Mouse (Mus musculus): ENCODE measurements around the gene Clstn2. TPM values are rescaled to one million over a fixed set of nuclear protein-coding genes. Genes with fewer than 3 reads are reported as not detected.

Clstn2 gene
- polyA plus RNA-seq, 1 experiment from 2014 or later = 0.82 TPM

DNA sequence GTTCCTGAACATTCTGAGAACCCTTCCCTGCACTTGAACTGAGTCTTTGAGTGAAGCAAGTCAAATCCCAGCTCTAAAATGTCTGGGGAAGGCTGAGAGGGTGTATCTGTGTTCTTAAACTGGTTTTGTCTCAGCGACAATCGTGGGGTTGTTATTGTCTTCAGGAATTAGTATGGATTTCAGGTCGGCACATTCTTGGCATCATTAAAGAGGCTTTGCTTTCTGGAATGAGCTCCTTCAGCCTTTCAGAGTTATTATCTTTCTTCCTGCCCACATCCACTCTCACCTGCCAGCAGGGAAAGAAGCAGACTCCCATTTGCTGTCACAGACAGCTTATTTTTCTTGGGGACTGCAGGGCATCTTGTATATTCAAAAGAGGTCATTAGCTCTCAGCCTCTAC, 398.1 kb downstream of the Clstn2 start:
- H3K9me3 ChIP-seq (ENCODE audit: control insufficient read depth, low read length) = no peaks in the 10 kb centered on the region
- DNase-seq (ENCODE audit: low spot score) = no peak
- H3K36me3 ChIP-seq (ENCODE audit: control insufficient read depth, insufficient read depth, low read length) = no peaks in the 10 kb centered on the region
- H3K4me2 ChIP-seq (replicated peaks; ENCODE audit: low read depth) = no peak overlapping the region
- no peak for ATAC-seq (ENCODE audit: low FRiP score, low TSS enrichment)
- H3K9ac ChIP-seq (ENCODE audit: low read length) = no peak overlapping the region
- no peak overlapping the region for H3K27ac ChIP-seq (replicated peaks)
- H3K4me1 ChIP-seq (replicated peaks; ENCODE audit: control insufficient read depth, insufficient read depth) = no peaks in the 10 kb centered on the region
- TF ChIP-seq CTCF (IDR thresholded peaks at IDR 0.05; ENCODE audit: low read depth) (no peak), EP300 (optimal IDR thresholded peaks at IDR 0.05) (no peak)
- WGBS = 38% methylated on average over 3 of the region's 3 CpGs
- H3K27me3 ChIP-seq (ENCODE audit: control insufficient read depth, insufficient read depth, low read length) = no peaks in the 10 kb centered on the region
- no peak overlapping the region for H3K4me3 ChIP-seq (ENCODE audit: low read depth, low read length)

DNA sequence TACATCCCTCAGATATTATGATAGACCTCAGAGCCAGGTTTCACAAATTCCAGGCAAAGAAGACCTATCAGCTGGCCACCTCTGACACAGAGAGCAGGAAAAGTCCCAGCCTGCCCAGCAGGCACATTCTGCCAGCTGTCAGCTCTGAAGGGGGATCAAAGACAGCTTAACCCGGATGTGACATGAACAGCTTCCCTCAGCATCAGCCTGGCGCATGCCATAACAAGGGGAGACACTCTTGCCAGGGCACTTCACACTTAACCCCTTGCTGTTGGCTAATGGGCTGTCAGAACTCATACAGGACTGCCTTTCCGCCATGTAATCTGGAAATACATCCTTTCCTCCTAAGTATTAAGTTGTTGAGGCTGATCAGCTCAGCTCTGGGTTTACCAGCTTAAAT, 403.8 kb downstream of the Clstn2 start:
- H3K4me2 ChIP-seq (replicated peaks; ENCODE audit: low read depth) = no peak overlapping the region
- no peak overlapping the region for H3K9ac ChIP-seq (ENCODE audit: low read length)
- no peaks in the 10 kb centered on the region for H3K27me3 ChIP-seq (ENCODE audit: control insufficient read depth, insufficient read depth, low read length)
- H3K27ac ChIP-seq (replicated peaks) = no peak overlapping the region
- TF ChIP-seq CTCF (IDR thresholded peaks at IDR 0.05; ENCODE audit: low read depth) (no peak), EP300 (optimal IDR thresholded peaks at IDR 0.05) (no peak)
- ATAC-seq (ENCODE audit: low FRiP score, low TSS enrichment) (no peak), DNase-seq (ENCODE audit: low spot score) (no peak)
- no peak overlapping the region for H3K4me3 ChIP-seq (ENCODE audit: low read depth, low read length)
- H3K4me1 ChIP-seq (replicated peaks; ENCODE audit: control insufficient read depth, insufficient read depth) = no peaks in the 10 kb centered on the region
- H3K9me3 ChIP-seq (ENCODE audit: control insufficient read depth, low read length) = no peaks in the 10 kb centered on the region
- no peaks in the 10 kb centered on the region for H3K36me3 ChIP-seq (ENCODE audit: control insufficient read depth, insufficient read depth, low read length)
- 54% methylated on average over 3 of the region's 3 CpGs for WGBS

DNA sequence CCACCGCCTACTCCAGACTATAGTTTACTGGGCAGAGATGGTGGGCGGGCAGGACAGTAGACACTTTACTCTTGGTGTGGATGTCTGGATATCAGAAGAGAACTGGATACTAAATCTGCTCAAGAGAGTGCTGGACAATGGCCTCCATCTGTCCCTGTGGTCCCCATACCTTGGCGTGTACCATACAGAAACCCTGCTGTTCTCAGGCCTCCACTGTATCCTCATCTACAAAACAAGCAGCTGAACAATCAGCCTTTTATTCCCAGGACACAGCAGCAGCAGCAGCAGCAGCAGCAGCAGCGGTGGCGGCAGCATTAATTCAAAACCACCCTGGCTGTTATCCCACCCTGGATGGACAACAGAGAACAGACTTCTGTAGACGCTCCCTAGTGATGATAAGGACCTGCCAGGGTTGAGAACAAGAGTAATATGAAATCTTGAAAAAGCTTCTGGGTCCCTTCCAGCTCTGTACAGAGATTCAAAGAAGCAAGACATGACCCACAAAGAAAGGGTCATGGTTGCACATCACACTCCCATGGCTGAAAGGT, 404.5 kb downstream of the Clstn2 start:
- ATAC-seq (ENCODE audit: low FRiP score, low TSS enrichment) = no peak

DNA sequence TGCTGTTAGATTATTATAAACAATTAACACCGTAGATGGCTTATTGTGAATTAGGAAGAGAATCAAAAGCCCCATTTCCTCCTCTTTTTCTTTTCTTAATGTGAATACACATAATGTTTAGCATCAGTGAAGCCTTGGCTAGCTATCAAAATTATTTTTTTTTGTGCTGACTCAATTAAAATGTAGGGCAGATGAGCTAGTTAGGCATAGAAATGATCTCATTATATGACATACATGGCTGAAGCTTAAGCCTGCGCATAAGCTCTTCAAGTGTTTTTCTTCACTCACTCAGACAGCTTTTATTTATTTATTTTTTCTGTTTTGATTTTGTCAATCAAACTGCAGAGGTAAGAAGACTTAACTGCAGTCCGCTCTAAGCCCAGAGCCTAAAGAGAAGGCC, 405.1 kb downstream of the Clstn2 start:
- no peak for TF ChIP-seq EP300 (optimal IDR thresholded peaks at IDR 0.05)
- no peak for TF ChIP-seq CTCF (IDR thresholded peaks at IDR 0.05; ENCODE audit: low read depth)
- ATAC-seq (ENCODE audit: low FRiP score, low TSS enrichment) (no peak), DNase-seq (ENCODE audit: low spot score) (no peak)
- no peaks in the 10 kb centered on the region for H3K27me3 ChIP-seq (ENCODE audit: control insufficient read depth, insufficient read depth, low read length)
- no peak overlapping the region for H3K9ac ChIP-seq (ENCODE audit: low read length)
- 86% methylated on average over 3 of the region's 3 CpGs for WGBS
- no peak overlapping the region for H3K4me2 ChIP-seq (replicated peaks; ENCODE audit: low read depth)
- H3K27ac ChIP-seq (replicated peaks) = no peak overlapping the region
- no peaks in the 10 kb centered on the region for H3K9me3 ChIP-seq (ENCODE audit: control insufficient read depth, low read length)
- H3K4me1 ChIP-seq (replicated peaks; ENCODE audit: control insufficient read depth, insufficient read depth) = no peaks in the 10 kb centered on the region
- H3K36me3 ChIP-seq (ENCODE audit: control insufficient read depth, insufficient read depth, low read length) = no peaks in the 10 kb centered on the region
- no peak overlapping the region for H3K4me3 ChIP-seq (ENCODE audit: low read depth, low read length)

More for the DNA sequence above, 404.5 kb downstream of the Clstn2 start:
- no peak for DNase-seq (ENCODE audit: low spot score)
- 69% methylated on average over 6 of the region's 6 CpGs for WGBS
- TF ChIP-seq EP300 (optimal IDR thresholded peaks at IDR 0.05) = no peak
- no peak for TF ChIP-seq CTCF (IDR thresholded peaks at IDR 0.05; ENCODE audit: low read depth)
- H3K27me3 ChIP-seq (ENCODE audit: control insufficient read depth, insufficient read depth, low read length) = no peaks in the 10 kb centered on the region
- no peaks in the 10 kb centered on the region for H3K9me3 ChIP-seq (ENCODE audit: control insufficient read depth, low read length)
- no peak overlapping the region for H3K4me2 ChIP-seq (replicated peaks; ENCODE audit: low read depth)
- no peak overlapping the region for H3K9ac ChIP-seq (ENCODE audit: low read length)
- H3K4me1 ChIP-seq (replicated peaks; ENCODE audit: control insufficient read depth, insufficient read depth) = no peaks in the 10 kb centered on the region
- H3K27ac ChIP-seq (replicated peaks) = no peak overlapping the region
- no peaks in the 10 kb centered on the region for H3K36me3 ChIP-seq (ENCODE audit: control insufficient read depth, insufficient read depth, low read length)
- no peak overlapping the region for H3K4me3 ChIP-seq (ENCODE audit: low read depth, low read length)

DNA sequence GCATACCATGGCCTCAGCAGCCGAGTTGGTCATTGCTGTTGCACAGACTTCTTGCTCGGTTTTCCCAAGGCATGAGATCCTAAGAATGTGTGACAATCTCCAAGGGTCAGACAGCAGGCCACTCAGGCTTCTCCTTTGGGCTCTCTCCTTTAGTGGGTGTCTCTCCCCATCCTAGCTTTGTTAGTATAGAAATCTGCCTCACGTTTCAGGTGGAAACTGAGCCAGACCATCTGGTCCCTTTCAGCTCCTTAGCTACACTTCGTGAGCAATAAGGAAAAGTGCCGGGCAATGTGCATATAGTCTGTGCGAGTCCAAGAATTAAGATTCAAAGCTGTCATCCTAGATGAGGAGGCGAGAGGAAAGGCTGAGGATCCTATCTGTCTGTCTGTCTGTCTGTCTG, 422.4 kb downstream of the Clstn2 start:
- no peak for TF ChIP-seq EP300 (optimal IDR thresholded peaks at IDR 0.05)
- TF ChIP-seq CTCF (IDR thresholded peaks at IDR 0.05; ENCODE audit: low read depth) = no peak
- Histone ChIP-seq H3K4me2 (replicated peaks; ENCODE audit: low read depth) (no peak overlapping the region), H3K27ac (replicated peaks) (no peak overlapping the region), H3K4me3 (ENCODE audit: low read depth, low read length) (no peak overlapping the region), H3K4me1 (replicated peaks; ENCODE audit: control insufficient read depth, insufficient read depth) (no peaks in the 10 kb centered on the region), H3K9ac (ENCODE audit: low read length) (no peak overlapping the region), H3K27me3 (ENCODE audit: control insufficient read depth, insufficient read depth, low read length) (no peaks in the 10 kb centered on the region), H3K36me3 (ENCODE audit: control insufficient read depth, insufficient read depth, low read length) (no peaks in the 10 kb centered on the region), H3K9me3 (ENCODE audit: control insufficient read depth, low read length) (no peaks in the 10 kb centered on the region)
- DNase-seq (ENCODE audit: low spot score) (no peak), ATAC-seq (ENCODE audit: low FRiP score, low TSS enrichment) (no peak)
- 62% methylated on average over 7 of the region's 7 CpGs for WGBS

DNA sequence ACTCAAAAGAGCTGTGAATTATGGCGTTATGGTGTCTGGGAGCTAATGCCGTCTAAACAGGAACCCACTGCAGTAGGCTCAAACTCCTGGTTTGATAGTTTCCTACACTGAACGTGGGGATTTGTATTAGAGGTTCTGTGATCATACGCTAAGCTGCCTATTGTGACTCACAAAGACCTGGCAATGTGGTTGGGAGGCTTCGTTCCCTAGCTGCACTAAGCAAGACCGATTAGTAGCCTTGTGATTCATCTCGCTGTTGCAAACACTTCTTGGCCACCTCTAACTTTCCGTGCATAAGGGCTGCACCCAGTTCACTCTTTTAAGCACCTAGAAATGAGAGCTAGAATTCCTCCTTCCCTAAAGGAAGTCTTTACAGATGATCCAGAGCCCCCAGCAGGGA, 429.3 kb downstream of the Clstn2 start:
- no peak for ATAC-seq (ENCODE audit: low FRiP score, low TSS enrichment)
- Histone ChIP-seq H3K9me3 (ENCODE audit: control insufficient read depth, low read length) (no peaks in the 10 kb centered on the region), H3K4me1 (replicated peaks; ENCODE audit: control insufficient read depth, insufficient read depth) (no peaks in the 10 kb centered on the region), H3K27ac (replicated peaks) (no peak overlapping the region), H3K4me2 (replicated peaks; ENCODE audit: low read depth) (no peak overlapping the region), H3K27me3 (ENCODE audit: control insufficient read depth, insufficient read depth, low read length) (no peaks in the 10 kb centered on the region), H3K4me3 (ENCODE audit: low read depth, low read length) (no peak overlapping the region), H3K36me3 (ENCODE audit: control insufficient read depth, insufficient read depth, low read length) (no peaks in the 10 kb centered on the region), H3K9ac (ENCODE audit: low read length) (no peak overlapping the region)
- TF ChIP-seq CTCF (IDR thresholded peaks at IDR 0.05; ENCODE audit: low read depth) (no peak), EP300 (optimal IDR thresholded peaks at IDR 0.05) (no peak)
- no peak for DNase-seq (ENCODE audit: low spot score)
- WGBS = 60% methylated on average over 8 of the region's 8 CpGs

All from stomach, postnatal 0 days (tissue).